Mouse (Mus musculus) liver, embryonic 12.5 days (tissue): ENCODE measurements around the gene Adat1. TPM values are rescaled to one million over a fixed set of nuclear protein-coding genes. Genes with fewer than 3 reads are reported as not detected.
A peak's percentile ranks its signal among the peaks of the same experiment; 100 is the strongest.
"Not testable (repeated sequence)": the region's sequence is repeated elsewhere in the genome, so short reads cannot be mapped to it uniquely, and the experiment has no call there.

Experiments used
- ATAC-seq: fragments of 200-750 bp; cut with Nextera tagmentation; 2 replicates; pipeline ENCODE4 v1.8.0; 2017; ENCODE audit warnings: moderate number of reproducible peaks, mild to moderate bottlenecking, moderate library complexity
- H3K27ac ChIP-seq: fragments of 300-500 bp; sonication (generic); 2 replicates; pipeline ENCODE4 v1.5.1; 2016; ENCODE audit warnings: mild to moderate bottlenecking
- H3K27me3 ChIP-seq: fragments of 300-500 bp; sonication (generic); replicated peaks from 2 replicates; pipeline ENCODE4 v1.6.1; 2016; ENCODE audit warnings: mild to moderate bottlenecking, moderate library complexity
- H3K36me3 ChIP-seq: fragments of 300-500 bp; sonication (generic); 2 replicates; pipeline ENCODE4 v1.6.1; 2016; ENCODE audit warnings: mild to moderate bottlenecking, moderate library complexity
- H3K4me1 ChIP-seq: fragments of 300-500 bp; sonication (generic); 2 replicates; pipeline ENCODE4 v1.6.1; 2016
- H3K4me2 ChIP-seq: fragments of 300-500 bp; sonication (generic); 2 replicates; pipeline ENCODE4 v1.6.1; 2016; ENCODE audit warnings: mild to moderate bottlenecking, moderate library complexity
- H3K4me3 ChIP-seq: fragments of 300-500 bp; sonication (generic); 2 replicates; pipeline ENCODE4 v1.5.1; 2016; ENCODE audit warnings: mild to moderate bottlenecking, moderate library complexity
- H3K9ac ChIP-seq: fragments of 300-500 bp; sonication (generic); 2 replicates; pipeline ENCODE4 v1.6.1; 2016; ENCODE audit warnings: mild to moderate bottlenecking, moderate library complexity
- H3K9me3 ChIP-seq: fragments of 300-500 bp; sonication (generic); replicated peaks from 2 replicates; pipeline ENCODE4 v1.6.1; 2016; ENCODE audit warnings: mild to moderate bottlenecking, moderate library complexity
- WGBS: fragments of 180-500 bp; shearing (Covaris S2); methylation state at CpG from one replicate; pipeline ENCODE4 v1.1.7; 2016; ENCODE audit not compliant: insufficient replicate concordance; 5-methylcytosine and 5-hydroxymethylcytosine counted together
- polyA plus RNA-seq: library from polyadenylated mRNA; unstranded; fragments of >200 nt; fragmentation: Nextera tagmentation; extraction: Ambion mirVana; gene quantifications from 2 replicates; pipeline ENCODE4 v1.2.1, GENCODE M21; 2016

The Adat1 gene
- polyA plus RNA-seq, 1 experiment from 2014 or later = 6.9 TPM

GRCm38 (mm10) chr8:111951317-111951716 is 40.8 kb downstream of the Adat1 start:
- H3K4me2 ChIP-seq = no peak overlapping the region
- no peaks in the 10 kb centered on the region for H3K27me3 ChIP-seq
- H3K27ac ChIP-seq = no peak overlapping the region
- H3K36me3 ChIP-seq = peaks cover 88% of the 10 kb centered on the region
- no peak overlapping the region for H3K4me3 ChIP-seq
- ATAC-seq = no peak
- no peak overlapping the region for H3K9ac ChIP-seq
- WGBS = 90% methylated on average over 7 of the region's 7 CpGs
- H3K9me3 ChIP-seq = no peaks in the 10 kb centered on the region
- no peaks in the 10 kb centered on the region for H3K4me1 ChIP-seq

DNA sequence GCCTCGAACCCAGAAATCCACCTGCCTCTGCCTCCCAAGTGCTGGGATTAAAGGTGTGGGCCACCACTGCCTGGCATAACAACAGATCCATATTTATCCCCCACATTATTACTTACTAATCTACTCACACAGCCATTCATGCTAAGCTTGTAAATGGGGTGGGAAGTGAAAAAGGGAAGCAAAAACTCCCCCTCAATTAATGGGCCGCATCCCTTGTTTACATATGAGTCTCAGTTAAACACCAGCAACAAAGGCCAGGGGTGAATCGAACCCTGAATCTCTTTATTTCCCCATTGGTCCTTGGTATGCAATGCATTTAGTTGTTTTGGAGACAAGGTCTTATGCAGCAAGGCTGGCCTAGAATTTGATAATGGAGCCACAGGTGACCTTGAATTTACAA is 41.3 kb downstream of the Adat1 start:
- Histone ChIP-seq H3K9me3 (no peaks in the 10 kb centered on the region), H3K4me2 (no peak overlapping the region), H3K36me3 (peaks cover 88% of the 10 kb centered on the region), H3K4me1 (no peaks in the 10 kb centered on the region), H3K9ac (no peak overlapping the region), H3K27me3 (no peaks in the 10 kb centered on the region), H3K27ac (no peak overlapping the region), H3K4me3 (no peak overlapping the region)
- no peak for ATAC-seq
- WGBS = 81% methylated on average over 3 of the region's 3 CpGs

GRCm38 (mm10) chr8:111947954-111948353 is 44.1 kb downstream of the Adat1 start:
- 88% methylated on average over 8 of the region's 8 CpGs for WGBS
- H3K9me3 ChIP-seq = no peaks in the 10 kb centered on the region
- no peak overlapping the region for H3K4me2 ChIP-seq
- H3K4me1 ChIP-seq = 0 out of 2 replicates have a peak, but pooled peaks cover 2% of the 10 kb centered on the region
- no peaks in the 10 kb centered on the region for H3K27me3 ChIP-seq
- no peak for ATAC-seq
- peaks cover 90% of the 10 kb centered on the region for H3K36me3 ChIP-seq
- no peak overlapping the region for H3K4me3 ChIP-seq
- no peak overlapping the region for H3K9ac ChIP-seq
- no peak overlapping the region for H3K27ac ChIP-seq

DNA sequence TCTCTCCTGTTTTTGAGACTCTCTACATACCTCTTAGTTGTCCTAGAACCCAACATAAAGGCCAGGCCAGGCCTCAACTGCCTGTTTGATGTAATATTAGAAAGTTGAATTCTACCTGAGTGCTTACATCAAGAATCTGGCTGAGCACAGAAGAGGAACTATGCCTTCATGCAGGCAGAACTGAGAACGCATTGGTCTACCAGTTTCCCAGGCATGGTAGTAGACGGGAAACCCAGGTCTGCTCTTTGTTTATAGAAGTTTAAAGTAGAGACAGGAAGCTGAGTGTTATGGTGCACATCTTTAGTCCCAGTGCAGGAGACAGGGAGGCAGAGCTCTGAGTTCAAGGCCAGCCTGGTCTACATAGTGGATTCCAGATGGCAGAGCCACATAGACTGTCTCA is 45.0 kb downstream of the Adat1 start:
- Histone ChIP-seq H3K4me1 (peaks cover 4% of the 10 kb centered on the region), H3K4me3 (no peak overlapping the region), H3K9ac (no peak overlapping the region), H3K27ac (no peak overlapping the region), H3K4me2 (no peak overlapping the region), H3K27me3 (no peaks in the 10 kb centered on the region), H3K9me3 (no peaks in the 10 kb centered on the region), H3K36me3 (peaks cover 94% of the 10 kb centered on the region)
- ATAC-seq = no peak
- WGBS = 75% methylated on average over 2 of the region's 2 CpGs

- Histone ChIP-seq H3K27ac (no peak overlapping the region), H3K4me1 (peaks cover 29% of the 10 kb centered on the region), H3K27me3 (no peaks in the 10 kb centered on the region), H3K9me3 (no peaks in the 10 kb centered on the region), H3K4me2 (no peak overlapping the region), H3K9ac (no peak overlapping the region), H3K4me3 (no peak overlapping the region), H3K36me3 (peaks cover 66% of the 10 kb centered on the region)
- no peak for ATAC-seq
- WGBS = 84% methylated on average over 2 of the region's 2 CpGs
Observed at GRCm38 (mm10) chr8:111943544-111943943, 48.6 kb downstream of the Adat1 start.

DNA sequence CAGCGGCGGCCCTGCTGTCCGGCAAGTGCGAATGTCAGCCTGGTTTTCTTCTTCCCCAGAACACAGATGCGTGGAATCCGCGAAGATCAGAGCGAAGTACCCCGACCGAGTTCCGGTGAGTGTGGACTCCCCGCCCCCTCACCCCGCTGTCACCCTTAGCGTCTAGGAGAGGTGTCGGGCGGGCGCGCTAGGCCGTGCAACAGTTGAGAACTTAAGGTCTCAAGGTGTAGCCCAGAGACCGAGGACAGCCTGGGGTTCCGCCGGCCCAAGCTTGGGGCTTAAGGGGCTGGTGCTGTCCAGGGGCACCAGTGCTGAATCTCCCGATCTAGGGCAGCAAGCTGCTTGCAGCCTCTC is 51.0 kb downstream of the Adat1 start:
- Histone ChIP-seq H3K27me3 (no peaks in the 10 kb centered on the region), H3K27ac (peak overlapping the region; percentile 85), H3K4me2 (peak overlapping the region; percentile 80), H3K9me3 (no peaks in the 10 kb centered on the region), H3K36me3 (peaks cover 43% of the 10 kb centered on the region), H3K9ac (peak overlapping the region; percentile 95), H3K4me3 (peak overlapping the region; percentile 100), H3K4me1 (peaks cover 30% of the 10 kb centered on the region)
- under 1% methylated on average over 23 of the region's 23 CpGs for WGBS
- ATAC-seq = peak; percentile 30

DNA sequence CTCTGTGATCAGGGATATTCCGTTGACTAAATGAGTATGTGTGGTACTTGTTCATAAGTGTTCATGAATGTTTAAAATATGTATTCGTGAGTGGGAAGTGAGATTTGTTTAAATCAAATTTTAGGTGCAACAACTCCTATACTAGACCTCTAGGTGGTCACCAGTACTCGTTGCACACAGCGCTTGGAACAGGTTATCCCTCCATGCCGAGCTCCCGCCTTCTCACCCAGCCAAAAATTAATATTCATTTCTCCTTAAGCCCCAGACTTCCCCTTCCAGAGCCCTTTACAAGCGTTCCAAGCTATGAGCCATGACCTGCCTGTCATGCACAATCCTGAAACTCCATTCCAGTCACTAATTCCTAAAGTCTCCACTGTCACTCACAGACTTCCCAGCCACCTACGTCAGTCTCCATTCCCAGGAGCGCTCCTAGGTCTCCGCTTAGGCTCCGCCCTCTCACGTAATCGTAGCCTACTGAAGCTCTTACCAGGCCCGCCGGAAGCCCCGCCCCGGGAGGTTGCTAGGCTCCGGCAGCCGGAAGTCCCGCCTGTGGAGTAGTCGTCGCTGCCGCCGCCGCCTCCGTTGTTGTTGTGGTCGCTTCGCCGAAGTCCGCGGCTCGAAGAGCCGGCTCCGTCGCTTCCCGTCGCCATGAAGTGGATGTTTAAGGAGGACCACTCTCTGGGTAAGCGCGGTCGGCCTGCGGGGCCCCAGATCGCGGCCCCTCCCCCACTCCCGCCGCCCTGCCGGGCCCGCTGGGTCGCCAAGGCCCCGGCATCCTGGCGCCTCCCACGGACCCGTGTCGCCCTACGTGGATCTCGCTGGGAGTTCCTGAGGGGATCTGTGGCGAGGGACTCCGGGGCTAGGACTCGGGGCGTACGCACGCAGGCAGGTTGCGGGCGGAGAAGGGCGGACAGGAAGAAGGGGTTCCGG is 51.7 kb downstream of the Adat1 start, which contains the start of gene Gabarapl2:
TSS of gene Gabarapl2 (plus strand) at position 533 of the 930 bp plus-strand sequence.
- H3K4me1 ChIP-seq = peaks cover 30% of the 10 kb centered on the region
- H3K27me3 ChIP-seq = no peaks in the 10 kb centered on the region
- H3K9ac ChIP-seq = peak within 1 kb of the TSS; percentile 95
- H3K27ac ChIP-seq = peak within 1 kb of the TSS; percentile 85
- ATAC-seq = peak; percentile 90
- WGBS = under 1% methylated on average over 65 of the region's 65 CpGs
- H3K36me3 ChIP-seq = peaks cover 36% of the 10 kb centered on the region
- H3K9me3 ChIP-seq = no peaks in the 10 kb centered on the region
- H3K4me3 ChIP-seq = peak within 1 kb of the TSS; percentile 100
- peak within 1 kb of the TSS; percentile 80 for H3K4me2 ChIP-seq

DNA sequence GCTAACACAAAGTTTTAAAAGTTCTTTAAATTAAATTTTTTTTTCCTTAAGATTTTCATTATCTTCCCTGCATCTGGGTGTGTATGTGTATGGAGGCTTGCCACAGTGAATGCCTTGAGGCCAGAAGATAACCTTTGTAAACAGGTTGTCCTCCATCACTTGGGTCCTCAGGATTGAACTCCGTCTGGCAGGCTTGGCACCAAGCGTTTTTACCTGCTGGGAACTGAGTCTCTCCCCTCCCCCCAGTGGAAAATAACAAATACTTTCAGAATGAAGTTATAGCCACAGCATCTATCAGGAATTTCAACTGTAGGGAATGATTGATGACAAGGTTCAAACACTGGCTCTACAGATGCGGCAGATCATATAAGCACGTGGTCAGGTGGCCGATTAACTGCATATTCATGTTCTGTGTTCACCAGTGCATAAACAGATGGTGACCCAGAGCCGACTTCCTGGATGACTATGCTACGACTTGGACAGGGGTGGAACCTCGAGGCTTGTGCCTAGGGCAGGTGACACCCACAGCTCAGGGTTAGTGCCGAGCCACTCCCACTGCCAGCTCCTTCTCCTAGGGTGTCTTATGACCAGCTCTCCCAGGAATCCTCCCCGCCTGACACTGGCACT is 52.5 kb downstream of the Adat1 start:
- Histone ChIP-seq H3K27ac (peak overlapping the region; percentile 85), H3K27me3 (no peaks in the 10 kb centered on the region), H3K36me3 (peaks cover 29% of the 10 kb centered on the region), H3K4me3 (peak overlapping the region; percentile 100), H3K4me1 (peaks cover 30% of the 10 kb centered on the region), H3K4me2 (peak overlapping the region; percentile 80), H3K9me3 (no peaks in the 10 kb centered on the region), H3K9ac (peak overlapping the region; percentile 95)
- WGBS = 11% methylated on average over 10 of the region's 10 CpGs
- peak; percentile 92 for ATAC-seq

DNA sequence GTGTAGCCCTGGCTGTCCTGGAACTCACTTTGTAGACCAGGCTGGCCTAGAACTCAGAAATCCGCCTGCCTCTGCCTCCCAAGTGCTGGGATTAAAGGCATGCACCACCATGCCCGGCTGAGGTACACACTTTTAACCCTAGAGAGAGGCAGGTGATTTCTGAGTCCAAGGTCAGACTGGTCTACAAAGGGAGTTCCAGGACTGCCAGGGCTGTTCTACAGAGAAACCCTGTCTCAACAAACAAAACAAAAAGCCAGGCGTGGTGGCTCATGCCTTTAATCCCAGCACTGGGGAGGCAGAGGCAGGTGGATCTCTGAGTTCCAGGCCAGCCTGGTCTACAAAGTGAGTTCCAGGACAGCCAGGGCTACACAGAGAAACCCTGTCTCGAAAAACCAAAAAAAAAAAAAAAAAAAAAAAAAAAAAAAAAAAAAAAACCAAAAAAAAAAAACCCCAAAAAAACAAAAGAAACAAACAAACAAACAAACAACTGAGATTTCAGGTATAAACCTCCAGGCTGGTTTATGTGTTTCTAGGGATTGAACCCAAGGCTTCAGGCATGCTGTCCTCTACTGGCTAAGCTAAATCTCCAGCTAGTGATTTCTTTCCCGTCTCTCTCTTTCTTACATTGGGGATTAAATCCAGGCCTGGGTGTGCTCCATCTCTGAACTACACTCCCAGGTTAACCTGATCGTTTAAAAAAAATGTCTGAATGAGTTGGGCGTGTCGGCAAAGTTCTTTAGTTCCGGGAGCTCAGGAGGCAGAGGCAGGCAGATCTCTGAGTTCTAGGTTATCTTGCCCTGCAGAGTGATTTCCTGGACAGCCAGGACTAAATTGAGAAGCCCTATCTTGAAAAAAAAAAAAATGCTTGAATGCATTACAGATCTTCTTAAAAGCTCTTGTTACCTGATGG is 53.8 kb downstream of the Adat1 start:
- H3K4me2 ChIP-seq, H3K9ac ChIP-seq, H3K9me3 ChIP-seq, ATAC-seq, H3K27me3 ChIP-seq, H3K4me3 ChIP-seq: not testable (repeated sequence)
- peaks cover 16% of the 10 kb centered on the region for H3K36me3 ChIP-seq
- WGBS = 68% methylated on average over 9 of the region's 9 CpGs
- peaks cover 39% of the 10 kb centered on the region for H3K4me1 ChIP-seq
- H3K27ac ChIP-seq = peak overlapping the region; percentile 85; the same call in 1 of the 2 replicates

- 51% methylated on average over 3 of the region's 3 CpGs for WGBS
- H3K4me3 ChIP-seq = no peak overlapping the region
- no peak for ATAC-seq
- H3K4me2 ChIP-seq = no peak overlapping the region
- H3K4me1 ChIP-seq = peaks cover 47% of the 10 kb centered on the region
- no peak overlapping the region for H3K27ac ChIP-seq
- H3K9ac ChIP-seq = no peak overlapping the region
- H3K36me3 ChIP-seq = peaks cover 4% of the 10 kb centered on the region
- no peaks in the 10 kb centered on the region for H3K9me3 ChIP-seq
- no peaks in the 10 kb centered on the region for H3K27me3 ChIP-seq
Observed at GRCm38 (mm10) chr8:111937184-111937583, 54.9 kb downstream of the Adat1 start.

- H3K4me3 ChIP-seq = no peak overlapping the region
- peaks cover 58% of the 10 kb centered on the region for H3K4me1 ChIP-seq
- H3K4me2 ChIP-seq = peak overlapping the region; percentile 97
- WGBS = 77% methylated on average over 2 of the region's 2 CpGs
- H3K9ac ChIP-seq = peak overlapping the region; percentile 73; the same call in 1 of the 2 replicates
- no peaks in the 10 kb centered on the region for H3K27me3 ChIP-seq
- H3K27ac ChIP-seq = peak overlapping the region; percentile 82; the same call in 1 of the 2 replicates
- ATAC-seq = no peak
- no peaks in the 10 kb centered on the region for H3K36me3 ChIP-seq
- no peaks in the 10 kb centered on the region for H3K9me3 ChIP-seq
Observed at GRCm38 (mm10) chr8:111934201-111934600, 57.9 kb downstream of the Adat1 start.
